Mouse (Mus musculus) forebrain, embryonic 10.5 days (tissue): ENCODE data around the gene Prmt7. TPM values are rescaled to one million over a fixed set of nuclear protein-coding genes. Genes with fewer than 3 reads are reported as not detected.

ENCODE experiments used
- DNase-seq: peaks from one replicate; pipeline ENCODE4 v3.0.0-alpha.2; 2017; ENCODE audit warnings: low spot score; ENCODE audit errors: extremely low spot score
- H3K27ac ChIP-seq: fragments of 300-500 bp; sonication (generic); 2 replicates; pipeline ENCODE4 v1.5.1; 2016; ENCODE audit warnings: mild to moderate bottlenecking
- H3K27me3 ChIP-seq: fragments of 300-500 bp; sonication (generic); 2 replicates; pipeline ENCODE4 v1.6.1; 2016; ENCODE audit warnings: mild to moderate bottlenecking; ENCODE audit not compliant: poor library complexity, severe bottlenecking
- H3K36me3 ChIP-seq: fragments of 300-500 bp; sonication (generic); replicated peaks from 2 replicates; pipeline ENCODE4 v1.6.1; 2016; ENCODE audit warnings: mild to moderate bottlenecking, moderate library complexity
- H3K4me1 ChIP-seq: fragments of 300-500 bp; sonication (generic); 2 replicates; pipeline ENCODE4 v1.6.1; 2016
- H3K4me3 ChIP-seq: fragments of 300-500 bp; sonication (generic); 2 replicates; pipeline ENCODE4 v1.5.1; 2016; ENCODE audit warnings: mild to moderate bottlenecking, moderate library complexity
- H3K9me3 ChIP-seq: fragments of 300-500 bp; sonication (generic); 2 replicates; pipeline ENCODE4 v1.6.1; 2016; ENCODE audit warnings: mild to moderate bottlenecking, moderate library complexity
- WGBS: fragments of 180-500 bp; shearing (Covaris S2); methylation state at CpG from one replicate; pipeline ENCODE4 v1.1.7; 2016; 5-methylcytosine and 5-hydroxymethylcytosine counted together
- polyA plus RNA-seq: library from polyadenylated mRNA; unstranded; fragments of >200 nt; fragmentation: Nextera tagmentation; extraction: Ambion mirVana; gene quantifications from 2 replicates; pipeline ENCODE4 v1.2.1, GENCODE M21; 2016

Prmt7 gene
- 88.6 and 89.1 TPM in 2 replicates for polyA plus RNA-seq

- Histone ChIP-seq H3K27me3 (no peaks in the 10 kb centered on the region), H3K4me1 (peaks cover 21% of the 10 kb centered on the region), H3K36me3 (peaks cover 69% of the 10 kb centered on the region), H3K9me3 (no peaks in the 10 kb centered on the region), H3K4me3 (peak within 1 kb of the TSS; percentile 79), H3K27ac (peak within 1 kb of the TSS; percentile 91)
- peak; percentile 91 for DNase-seq
- WGBS = under 1% methylated on average over 52 of the region's 52 CpGs
Observed at GRCm38 (mm10) chr8:106210821-106211345, at the start of gene Prmt7, which contains the start of gene Slc7a6os. Gene Prmt7, plus strand, starts transcription at chr8:106210936. Gene Slc7a6os, minus strand, starts transcription at chr8:106210935.

DNA sequence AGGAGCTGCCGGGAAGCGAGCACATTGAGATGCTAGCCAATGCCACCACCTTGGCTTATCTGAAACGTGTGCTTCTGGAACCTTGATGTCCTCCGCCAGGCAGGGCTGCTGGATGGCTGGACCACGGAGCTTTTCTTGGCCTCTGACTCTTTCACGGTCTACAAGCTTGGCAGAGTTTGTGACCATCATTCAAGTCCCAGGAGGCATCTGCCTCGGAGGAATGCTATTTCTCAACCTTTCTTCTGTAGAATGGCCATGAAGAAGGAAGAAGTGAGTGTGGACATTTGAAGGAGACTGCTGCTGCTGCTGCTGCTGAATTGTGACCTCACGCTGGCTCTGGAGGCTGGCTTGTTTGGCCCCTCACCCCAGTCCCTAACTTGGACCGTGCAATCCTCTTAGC, 47.5 kb upstream of the Prmt7 start:
- WGBS = 94% methylated on average over 9 of the region's 9 CpGs
- Histone ChIP-seq H3K27ac (no peak overlapping the region), H3K27me3 (no peaks in the 10 kb centered on the region), H3K4me3 (no peak overlapping the region), H3K4me1 (peaks cover 7% of the 10 kb centered on the region), H3K9me3 (no peaks in the 10 kb centered on the region), H3K36me3 (peaks cover 58% of the 10 kb centered on the region)
- DNase-seq = no peak

- Histone ChIP-seq H3K27ac (no peak overlapping the region), H3K4me1 (peaks cover 23% of the 10 kb centered on the region), H3K27me3 (no peaks in the 10 kb centered on the region), H3K9me3 (no peaks in the 10 kb centered on the region), H3K4me3 (no peak overlapping the region), H3K36me3 (peaks cover 52% of the 10 kb centered on the region)
- WGBS = 57% methylated on average over 4 of the region's 4 CpGs
- DNase-seq = peak; percentile 55
Observed at GRCm38 (mm10) chr8:106165460-106165859, 45.3 kb upstream of the Prmt7 start.

DNA sequence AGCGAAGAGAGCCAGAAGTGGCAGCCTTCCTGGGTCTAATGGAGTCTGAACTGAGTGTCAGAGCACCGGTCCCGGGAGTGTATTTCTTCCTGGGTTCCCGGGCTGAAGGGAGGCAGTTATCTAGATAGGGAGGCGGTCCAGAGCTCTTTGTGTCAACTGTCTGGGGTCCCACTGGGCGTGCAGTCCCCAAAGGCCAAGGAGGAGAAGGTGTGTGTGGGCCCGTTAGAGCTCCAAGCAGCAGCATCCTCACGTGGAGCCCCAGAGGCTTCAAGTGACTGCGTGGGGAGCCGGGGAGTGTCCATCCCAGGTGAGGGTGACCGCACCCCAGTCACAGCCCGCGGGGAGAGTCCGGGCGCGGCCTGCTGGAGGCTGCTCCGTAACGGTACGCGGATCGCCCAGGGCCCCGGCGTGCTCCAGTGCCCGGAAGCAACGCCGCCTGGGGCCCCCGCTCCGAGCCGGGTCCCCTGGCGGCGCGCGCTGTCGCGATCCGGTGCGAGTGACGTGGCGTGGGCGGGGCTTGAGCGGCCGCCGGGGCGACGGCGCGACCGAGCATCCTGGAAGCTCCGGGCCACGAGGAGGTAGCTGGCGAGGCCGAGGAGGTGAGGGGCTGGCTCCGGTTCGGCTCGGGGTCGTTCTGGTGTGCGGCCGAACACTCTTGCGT, 42.2 kb upstream of the Prmt7 start, which contains the start of gene Slc7a6:
TSS of gene Slc7a6 (plus strand) at position 502 of the 661 bp plus-strand sequence.
- Histone ChIP-seq H3K4me1 (peaks cover 23% of the 10 kb centered on the region), H3K27ac (peak within 1 kb of the TSS; percentile 98), H3K4me3 (peak within 1 kb of the TSS; percentile 96), H3K9me3 (no peaks in the 10 kb centered on the region), H3K27me3 (no peaks in the 10 kb centered on the region), H3K36me3 (peaks cover 33% of the 10 kb centered on the region)
- peak; percentile 80 for DNase-seq
- under 1% methylated on average over 59 of the region's 59 CpGs for WGBS

- H3K27ac ChIP-seq = peak overlapping the region; percentile 98
- 3% methylated on average over 54 of the region's 54 CpGs for WGBS
- H3K4me1 ChIP-seq = peaks cover 23% of the 10 kb centered on the region
- peak overlapping the region; percentile 96 for H3K4me3 ChIP-seq
- no peaks in the 10 kb centered on the region for H3K27me3 ChIP-seq
- peaks cover 28% of the 10 kb centered on the region for H3K36me3 ChIP-seq
- H3K9me3 ChIP-seq = no peaks in the 10 kb centered on the region
- peak; percentile 59 for DNase-seq
Observed at GRCm38 (mm10) chr8:106169017-106169933, 41.5 kb upstream of the Prmt7 start.

DNA sequence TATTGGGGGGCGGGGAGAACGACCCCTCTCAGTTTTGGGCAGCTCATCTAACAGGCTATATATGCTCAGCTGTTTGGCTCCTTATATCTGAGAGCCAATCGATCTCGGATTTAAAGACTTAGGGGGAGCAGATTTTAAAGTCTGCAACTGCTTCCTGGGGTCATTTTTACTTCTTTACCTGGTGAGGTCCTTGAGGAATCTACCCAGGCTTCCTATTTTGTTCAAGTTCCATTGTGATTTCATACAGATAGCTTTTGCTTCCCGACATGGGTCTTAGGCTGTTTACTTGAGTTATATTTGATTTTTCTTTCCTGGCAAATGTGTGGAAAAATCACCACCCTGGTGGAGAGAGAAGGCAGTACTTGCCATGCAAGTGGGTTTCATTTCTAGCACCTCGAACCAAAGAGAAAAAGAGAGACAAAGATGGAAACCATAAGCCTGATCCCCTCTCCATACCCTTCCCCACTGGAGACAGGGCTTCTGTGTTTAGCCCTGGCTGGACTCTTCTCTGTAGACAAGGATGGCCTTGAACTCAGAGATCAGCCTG, 40.7 kb upstream of the Prmt7 start:
- Histone ChIP-seq H3K9me3 (no peaks in the 10 kb centered on the region), H3K4me1 (peaks cover 23% of the 10 kb centered on the region), H3K27me3 (no peaks in the 10 kb centered on the region), H3K36me3 (peaks cover 23% of the 10 kb centered on the region), H3K4me3 (peak overlapping the region; percentile 96), H3K27ac (no peak overlapping the region)
- 58% methylated on average over 6 of the region's 6 CpGs for WGBS
- DNase-seq = no peak

GRCm38 (mm10) chr8:106173566-106173965, 37.2 kb upstream of the Prmt7 start:
- 92% methylated on average over 3 of the region's 3 CpGs for WGBS
- Histone ChIP-seq H3K27ac (no peak overlapping the region), H3K27me3 (no peaks in the 10 kb centered on the region), H3K36me3 (peaks cover 20% of the 10 kb centered on the region), H3K9me3 (no peaks in the 10 kb centered on the region), H3K4me1 (peaks cover 34% of the 10 kb centered on the region), H3K4me3 (no peak overlapping the region)
- no peak for DNase-seq

- DNase-seq = no peak
- WGBS = 28% methylated on average over 1 of the region's 1 CpGs
- peaks cover 21% of the 10 kb centered on the region for H3K4me1 ChIP-seq
- no peaks in the 10 kb centered on the region for H3K27me3 ChIP-seq
- no peak overlapping the region for H3K4me3 ChIP-seq
- no peaks in the 10 kb centered on the region for H3K9me3 ChIP-seq
- 0 out of 2 replicates have a peak overlapping the region, but pooled peaks have one; percentile 11 for H3K27ac ChIP-seq
- peaks cover 37% of the 10 kb centered on the region for H3K36me3 ChIP-seq
Observed at GRCm38 (mm10) chr8:106176891-106177290, 33.8 kb upstream of the Prmt7 start.

DNA sequence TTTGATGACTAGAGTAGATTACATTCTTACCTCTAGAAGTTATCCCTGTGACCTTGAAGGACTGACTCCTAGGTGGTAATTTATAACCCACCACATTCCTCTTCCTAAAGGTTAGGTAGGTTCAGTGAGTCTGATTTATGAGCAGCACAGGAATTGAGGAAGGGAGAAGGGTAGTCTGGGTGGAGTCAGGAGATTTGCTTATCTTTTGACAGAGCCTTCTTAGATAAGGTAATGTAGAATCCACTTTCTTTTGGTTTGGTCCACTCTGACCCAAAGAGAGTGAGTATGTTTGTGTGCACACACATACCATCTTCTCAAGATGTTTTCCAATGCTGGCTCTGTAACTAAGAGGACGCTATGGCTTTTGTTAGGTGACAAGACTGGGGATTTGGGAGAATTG, 33.1 kb upstream of the Prmt7 start:
- no peaks in the 10 kb centered on the region for H3K9me3 ChIP-seq
- DNase-seq = no peak
- 80% methylated on average over 1 of the region's 1 CpGs for WGBS
- peaks cover 42% of the 10 kb centered on the region for H3K36me3 ChIP-seq
- H3K4me3 ChIP-seq = no peak overlapping the region
- peaks cover 21% of the 10 kb centered on the region for H3K4me1 ChIP-seq
- H3K27ac ChIP-seq = peak overlapping the region; percentile 1; the same call in 1 of the 2 replicates
- no peaks in the 10 kb centered on the region for H3K27me3 ChIP-seq

GRCm38 (mm10) chr8:106178428-106178827, 32.3 kb upstream of the Prmt7 start:
- Histone ChIP-seq H3K4me3 (no peak overlapping the region), H3K36me3 (peaks cover 41% of the 10 kb centered on the region), H3K4me1 (peaks cover 21% of the 10 kb centered on the region), H3K9me3 (no peaks in the 10 kb centered on the region), H3K27me3 (no peaks in the 10 kb centered on the region), H3K27ac (no peak overlapping the region)
- DNase-seq = no peak
- 93% methylated on average over 2 of the region's 2 CpGs for WGBS

DNA sequence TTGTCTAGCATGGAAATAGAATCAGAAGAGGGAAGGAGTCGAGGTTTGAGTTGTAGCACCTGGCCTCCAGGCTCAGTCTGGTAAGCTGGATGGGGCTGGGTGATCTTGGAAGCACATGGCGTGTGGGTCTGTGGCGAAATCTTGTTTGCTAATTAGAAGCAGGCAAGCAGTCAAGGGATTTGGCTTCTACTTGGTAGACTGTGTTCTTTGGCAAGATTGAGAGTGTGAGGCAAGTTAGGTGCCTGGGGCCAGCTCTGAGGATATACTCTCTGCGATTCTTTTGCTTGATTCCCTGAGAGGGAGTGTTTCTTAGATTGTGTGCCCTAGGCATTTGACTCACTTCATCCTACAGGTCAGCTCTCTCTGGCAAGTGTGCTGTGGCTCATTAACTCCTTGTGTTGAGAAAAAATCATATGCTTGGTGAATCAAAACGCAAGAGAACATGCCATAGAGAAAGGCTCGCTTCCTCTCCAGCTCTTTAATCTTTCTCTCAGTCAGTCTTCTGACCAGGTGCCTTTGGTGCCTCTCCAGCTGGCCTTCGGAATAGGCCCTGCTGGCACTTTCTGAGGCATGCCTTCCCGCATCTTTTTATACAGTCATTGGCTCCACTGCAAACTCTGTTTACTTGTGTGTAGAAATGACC, 25.0 kb upstream of the Prmt7 start:
- Histone ChIP-seq H3K36me3 (peaks cover 84% of the 10 kb centered on the region), H3K9me3 (no peaks in the 10 kb centered on the region; the same call in 1 of the 2 replicates)
- whole genome bisulfite sequencing = 91% methylated on average over 8 of the region's 8 CpGs

DNA sequence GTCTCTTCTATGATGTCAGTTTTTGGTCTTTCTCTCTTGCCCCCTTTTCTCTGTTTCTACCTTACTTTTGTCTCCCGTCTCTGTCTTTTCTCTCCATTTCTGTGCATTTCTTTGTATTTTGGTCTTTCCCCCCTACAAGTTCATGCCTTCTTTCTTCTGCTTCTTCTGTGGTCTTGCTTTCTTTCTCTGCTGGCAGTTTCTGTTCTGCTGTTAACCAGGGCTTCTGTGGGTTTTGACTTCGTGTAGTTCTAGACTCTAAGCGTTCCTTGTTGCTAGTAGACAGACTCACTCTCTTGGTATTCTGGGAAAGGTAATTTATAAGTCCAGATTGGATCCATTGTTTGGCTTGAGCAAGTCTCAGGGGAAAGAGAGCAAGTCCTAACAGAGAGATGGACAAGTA, 24.3 kb upstream of the Prmt7 start:
- peaks cover 89% of the 10 kb centered on the region for H3K36me3 ChIP-seq
- no peaks in the 10 kb centered on the region for H3K4me1 ChIP-seq
- H3K4me3 ChIP-seq = no peak overlapping the region
- H3K27me3 ChIP-seq = no peaks in the 10 kb centered on the region
- 95% methylated on average over 3 of the region's 3 CpGs for WGBS
- no peak for DNase-seq
- no peak overlapping the region for H3K27ac ChIP-seq
- no peaks in the 10 kb centered on the region; the same call in 1 of the 2 replicates for H3K9me3 ChIP-seq

More for the DNA sequence above, 25.0 kb upstream of the Prmt7 start:
- Histone ChIP-seq H3K27ac (no peak overlapping the region), H3K4me1 (no peaks in the 10 kb centered on the region), H3K27me3 (no peaks in the 10 kb centered on the region), H3K4me3 (no peak overlapping the region)
- DNase-seq = no peak
